Mouse (Mus musculus): Measurements from ENCODE around the gene Nfatc4. TPM values are rescaled to one million over a fixed set of nuclear protein-coding genes. Genes with fewer than 3 reads are reported as not detected.

Gene Nfatc4
- polyA plus RNA-seq, 1 experiment from 2014 or later: 66.1 TPM

DNA sequence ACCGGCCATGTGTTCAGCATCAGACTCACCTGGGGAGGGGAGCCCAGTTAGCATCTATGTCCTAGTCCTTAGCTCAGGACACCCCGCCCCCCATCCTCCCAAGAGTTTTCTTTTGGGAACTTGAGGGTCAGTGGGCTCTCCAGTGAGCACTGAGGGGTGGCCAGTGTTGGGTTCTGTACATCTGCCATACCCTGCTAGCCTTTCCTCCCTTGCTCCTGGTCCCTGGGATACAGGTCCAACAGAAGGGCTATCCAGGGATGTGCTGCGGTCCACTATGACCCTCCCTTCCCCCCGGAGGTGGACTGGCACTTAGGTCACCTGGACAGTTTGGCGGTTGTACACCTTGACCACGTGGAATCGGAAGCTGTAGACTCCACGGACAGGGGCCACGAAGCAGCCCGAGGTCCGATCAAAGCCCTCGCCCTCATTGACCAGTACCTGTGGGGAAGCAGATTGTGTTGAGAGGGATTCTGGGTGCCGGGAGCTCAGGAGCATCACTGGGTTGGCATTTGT lies 60.3 kb downstream of the Nfatc4 start:
- WGBS: 91% methylated on average over 13 of the region's 13 CpGs
- TF ChIP-seq CTCF (IDR thresholded peaks at IDR 0.05; ENCODE audit: low read depth): no peak
- Histone ChIP-seq H3K4me1 (ENCODE audit: insufficient read depth) (peaks cover 10% of the 10 kb centered on the region; the same call in 1 of the 2 replicates), H3K4me3 (ENCODE audit: low read depth, low read length) (no peak overlapping the region), H3K9me3 (ENCODE audit: low read depth, low read length) (no peaks in the 10 kb centered on the region), H3K4me2 (no peak overlapping the region), H3K27me3 (ENCODE audit: insufficient read depth, low read length) (no peaks in the 10 kb centered on the region), H3K27ac (ENCODE audit: low read depth) (no peak overlapping the region), H3K36me3 (ENCODE audit: insufficient read depth) (peaks cover 21% of the 10 kb centered on the region), H3K9ac (no peak overlapping the region)
- ATAC-seq (ENCODE audit: insufficient read depth) (no peak), DNase-seq (no peak)

Other genes starting within 250 kb of the Nfatc4 start
- gene Fitm1, start 247.5 kb upstream of the Nfatc4 start, polyA plus RNA-seq (2014; fragmentation: Nextera tagmentation; extraction: Ambion mirVana): 0.76 and 1.7 TPM in 2 replicates
- gene Psme1, start 245.0 kb upstream of the Nfatc4 start, polyA plus RNA-seq (2014; fragmentation: Nextera tagmentation; extraction: Ambion mirVana): 139 and 142 TPM in 2 replicates
- gene Emc9, start 237.8 kb upstream of the Nfatc4 start, polyA plus RNA-seq (2014; fragmentation: Nextera tagmentation; extraction: Ambion mirVana): 2.1 and 2.4 TPM in 2 replicates
- gene Psme2, start 232.0 kb upstream of the Nfatc4 start, polyA plus RNA-seq (2014; fragmentation: Nextera tagmentation; extraction: Ambion mirVana): 228 and 242 TPM in 2 replicates
- 14.4 and 16.9 TPM in 2 replicates for gene Rnf31, start 231.4 kb upstream of the Nfatc4 start, polyA plus RNA-seq (2014; fragmentation: Nextera tagmentation; extraction: Ambion mirVana)
- gene Irf9, start 219.6 kb upstream of the Nfatc4 start, polyA plus RNA-seq (2014; fragmentation: Nextera tagmentation; extraction: Ambion mirVana): 8.9 and 9.0 TPM in 2 replicates
- 8.5 and 14.2 TPM in 2 replicates for gene Rec8, start 205.1 kb upstream of the Nfatc4 start, polyA plus RNA-seq (2014; fragmentation: Nextera tagmentation; extraction: Ambion mirVana)
- gene Ipo4, start 187.2 kb upstream of the Nfatc4 start, polyA plus RNA-seq (2014; fragmentation: Nextera tagmentation; extraction: Ambion mirVana): 97.5 and 115 TPM in 2 replicates
- 2.1 TPM in 2 replicates for gene Gm49378, start 185.2 kb upstream of the Nfatc4 start, polyA plus RNA-seq (2014; fragmentation: Nextera tagmentation; extraction: Ambion mirVana)
- 111 and 122 TPM in 2 replicates for gene Tm9sf1, start 179.3 kb upstream of the Nfatc4 start, polyA plus RNA-seq (2014; fragmentation: Nextera tagmentation; extraction: Ambion mirVana)
- 0.89 and 1.1 TPM in 2 replicates for gene Tssk4, start 173.0 kb upstream of the Nfatc4 start, polyA plus RNA-seq (2014; fragmentation: Nextera tagmentation; extraction: Ambion mirVana)
- gene Mdp1, start 162.6 kb upstream of the Nfatc4 start, polyA plus RNA-seq (2014; fragmentation: Nextera tagmentation; extraction: Ambion mirVana): 51.6 and 52.0 TPM in 2 replicates
- 58.4 and 59.4 TPM in 2 replicates for gene Gmpr2, start 151.2 kb upstream of the Nfatc4 start, polyA plus RNA-seq (2014; fragmentation: Nextera tagmentation; extraction: Ambion mirVana)
- gene Nedd8, start 151.0 kb upstream of the Nfatc4 start, polyA plus RNA-seq (2014; fragmentation: Nextera tagmentation; extraction: Ambion mirVana): 556 and 577 TPM in 2 replicates
- gene Tinf2, start 141.3 kb upstream of the Nfatc4 start, polyA plus RNA-seq (2014; fragmentation: Nextera tagmentation; extraction: Ambion mirVana): 53.3 and 58.0 TPM in 2 replicates
- 0.89 and 1.3 TPM in 2 replicates for gene Tgm1, start 109.2 kb upstream of the Nfatc4 start, polyA plus RNA-seq (2014; fragmentation: Nextera tagmentation; extraction: Ambion mirVana)
- gene Rabggta, start 100.9 kb upstream of the Nfatc4 start, polyA plus RNA-seq (2014; fragmentation: Nextera tagmentation; extraction: Ambion mirVana): 25.6 and 29.5 TPM in 2 replicates
- 76.7 and 79.9 TPM in 2 replicates for gene Dhrs1, start 77.5 kb upstream of the Nfatc4 start, polyA plus RNA-seq (2014; fragmentation: Nextera tagmentation; extraction: Ambion mirVana)
- 48.7 and 50.6 TPM in 2 replicates for gene Nop9, start 77.5 kb upstream of the Nfatc4 start, polyA plus RNA-seq (2014; fragmentation: Nextera tagmentation; extraction: Ambion mirVana)
- gene Cideb, start 64.7 kb upstream of the Nfatc4 start, polyA plus RNA-seq (2014; fragmentation: Nextera tagmentation; extraction: Ambion mirVana): 0.36 and 0.38 TPM in 2 replicates
- gene Ltb4r2, start 61.7 kb upstream of the Nfatc4 start, polyA plus RNA-seq (2014; fragmentation: Nextera tagmentation; extraction: Ambion mirVana): 0.19 and 0.70 TPM in 2 replicates
- gene Ltb4r1, start 57.2 kb upstream of the Nfatc4 start, polyA plus RNA-seq (2014; fragmentation: Nextera tagmentation; extraction: Ambion mirVana): 0.31 and 0.64 TPM in 2 replicates
- gene Adcy4, start 39.0 kb upstream of the Nfatc4 start, polyA plus RNA-seq (2014; fragmentation: Nextera tagmentation; extraction: Ambion mirVana): 11.6 and 14.1 TPM in 2 replicates
- 42.5 and 51.4 TPM in 2 replicates for gene Ripk3, start 34.3 kb upstream of the Nfatc4 start, polyA plus RNA-seq (2014; fragmentation: Nextera tagmentation; extraction: Ambion mirVana)
- 18.7 and 19.4 TPM in 2 replicates for gene Nynrin, start 30.9 kb downstream of the Nfatc4 start, polyA plus RNA-seq (2014; fragmentation: Nextera tagmentation; extraction: Ambion mirVana)
- gene Cbln3, start 61.2 kb downstream of the Nfatc4 start, polyA plus RNA-seq (2014; fragmentation: Nextera tagmentation; extraction: Ambion mirVana): 1.4 and 1.9 TPM in 2 replicates
- 11.0 and 13.7 TPM in 2 replicates for gene Khnyn, start 61.8 kb downstream of the Nfatc4 start, polyA plus RNA-seq (2014; fragmentation: Nextera tagmentation; extraction: Ambion mirVana)
- 44.3 and 47.2 TPM in 2 replicates for gene Sdr39u1, start 77.1 kb downstream of the Nfatc4 start, polyA plus RNA-seq (2014; fragmentation: Nextera tagmentation; extraction: Ambion mirVana)
- gene Cma1, start 121.5 kb downstream of the Nfatc4 start, polyA plus RNA-seq (2014; fragmentation: Nextera tagmentation; extraction: Ambion mirVana): 3.7 and 4.4 TPM in 2 replicates
- not detected in 2 replicates for gene Cma2, start 127.8 kb downstream of the Nfatc4 start, polyA plus RNA-seq (2014; fragmentation: Nextera tagmentation; extraction: Ambion mirVana)
- not detected in 2 replicates for gene Mcpt1, start 194.8 kb downstream of the Nfatc4 start, polyA plus RNA-seq (2014; fragmentation: Nextera tagmentation; extraction: Ambion mirVana)
- not detected in 2 replicates for gene Mcpt9, start 207.4 kb downstream of the Nfatc4 start, polyA plus RNA-seq (2014; fragmentation: Nextera tagmentation; extraction: Ambion mirVana)
- not detected in 2 replicates for gene Mcpt2, start 218.9 kb downstream of the Nfatc4 start, polyA plus RNA-seq (2014; fragmentation: Nextera tagmentation; extraction: Ambion mirVana)
- gene Mcpt4, start 239.2 kb downstream of the Nfatc4 start, polyA plus RNA-seq (2014; fragmentation: Nextera tagmentation; extraction: Ambion mirVana): 0.28 TPM in 1 of 2 replicates, not detected in the other